Mouse (Mus musculus) kidney, postnatal 0 days (tissue): ENCODE results near the gene Wwc1. TPM values are rescaled to one million over a fixed set of nuclear protein-coding genes. Genes with fewer than 3 reads are reported as not detected.
"Not testable (repeated sequence)": the region's sequence is repeated elsewhere in the genome, so short reads cannot be mapped to it uniquely, and the experiment has no call there.

Experiments
- ATAC-seq: fragments of 200-750 bp; cut with Nextera tagmentation; replicated peaks from 2 replicates; pipeline ENCODE4 v1.8.0; 2017; ENCODE audit warnings: low read depth, moderate number of reproducible peaks, moderate TSS enrichment, moderate library complexity; ENCODE audit not compliant: low FRiP score
- DNase-seq: peaks from one replicate; pipeline ENCODE4 v3.0.0-alpha.2; 2016; ENCODE audit warnings: low spot score
- H3K27ac ChIP-seq: fragments of 300-500 bp; sonication (generic); 2 replicates; pipeline ENCODE4 v1.5.1; 2014; ENCODE audit warnings: mild to moderate bottlenecking
- H3K27me3 ChIP-seq: fragments of 300-500 bp; sonication (generic); 2 replicates; pipeline ENCODE4 v1.6.1; 2014; ENCODE audit warnings: low read length, mixed read lengths; ENCODE audit not compliant: insufficient read depth
- H3K36me3 ChIP-seq: fragments of 300-500 bp; sonication (generic); 2 replicates; pipeline ENCODE4 v1.6.1; 2014; ENCODE audit warnings: low read length, mixed read lengths; ENCODE audit not compliant: insufficient read depth
- H3K4me1 ChIP-seq: fragments of 300-500 bp; sonication (generic); replicated peaks from 2 replicates; pipeline ENCODE4 v1.6.1; 2014; ENCODE audit warnings: antibody characterized with exemption, low read length, mixed read lengths; ENCODE audit not compliant: insufficient read depth
- H3K4me2 ChIP-seq: fragments of 300-500 bp; sonication (generic); 2 replicates; pipeline ENCODE4 v1.6.1; 2014; ENCODE audit warnings: mild to moderate bottlenecking, low read length, moderate library complexity, mixed read lengths
- H3K4me3 ChIP-seq: fragments of 300-500 bp; sonication (generic); replicated peaks from 2 replicates; pipeline ENCODE4 v1.5.1; 2014; ENCODE audit warnings: low read depth, low read length
- H3K9ac ChIP-seq: fragments of 300-500 bp; sonication (generic); 2 replicates; pipeline ENCODE4 v1.6.1; 2014; ENCODE audit warnings: low read depth, low read length
- H3K9me3 ChIP-seq: fragments of 300-500 bp; sonication (generic); replicated peaks from 2 replicates; pipeline ENCODE4 v1.6.1; 2016; ENCODE audit warnings: low read length, inconsistent platforms, mixed read lengths
- CTCF ChIP-seq: IDR thresholded peaks from 2 replicates; pipeline ENCODE4 v1.5.1; 2016; ENCODE audit warnings: antibody characterized with exemption, low read depth, mild to moderate bottlenecking, moderate library complexity
- WGBS: fragments of 180-500 bp; shearing (Covaris S2); extraction: QIAGEN DNeasy Blood & Tissue Kit; methylation state at CpG from one replicate; pipeline ENCODE4 v1.1.7; 2014; 5-methylcytosine and 5-hydroxymethylcytosine counted together
- polyA plus RNA-seq: library from polyadenylated mRNA; unstranded; fragments of >200 nt; fragmentation: Nextera tagmentation; extraction: Ambion mirVana; gene quantifications from 2 replicates; pipeline ENCODE4 v1.2.1, GENCODE M21; 2015

Wwc1 gene
- polyA plus RNA-seq, 1 experiment from 2014 or later: 20.4 TPM

GRCm38 (mm10) chr11:35797751-35798494 is 182.4 kb downstream of the Wwc1 start:
- Histone ChIP-seq H3K27ac (no peak overlapping the region), H3K9ac (no peak overlapping the region), H3K36me3 (no peaks in the 10 kb centered on the region), H3K4me1 (peaks cover 9% of the 10 kb centered on the region; the same call in 1 of the 2 replicates), H3K27me3 (peaks cover 25% of the 10 kb centered on the region), H3K9me3 (no peaks in the 10 kb centered on the region), H3K4me3 (peak overlapping the region; percentile 26; the same call in 1 of the 2 replicates), H3K4me2 (peak overlapping the region; percentile 46)
- no peak for TF ChIP-seq CTCF
- DNase-seq (no peak), ATAC-seq (no peak; the same call in 1 of the 2 replicates)
- WGBS: 4% methylated on average over 85 of the region's 86 CpGs

GRCm38 (mm10) chr11:35792800-35793199 is 187.5 kb downstream of the Wwc1 start:
- H3K4me3 ChIP-seq, H3K4me1 ChIP-seq, H3K4me2 ChIP-seq, DNase-seq, ATAC-seq, H3K9ac ChIP-seq, H3K36me3 ChIP-seq, H3K27ac ChIP-seq, H3K9me3 ChIP-seq: not testable (repeated sequence)
- WGBS: 74% methylated on average over 5 of the region's 5 CpGs
- H3K27me3 ChIP-seq: peaks cover 15% of the 10 kb centered on the region

GRCm38 (mm10) chr11:35788443-35788842 is 191.9 kb downstream of the Wwc1 start:
- Histone ChIP-seq H3K4me2 (no peak overlapping the region), H3K36me3 (peaks cover 16% of the 10 kb centered on the region), H3K4me3 (no peak overlapping the region), H3K27ac (no peak overlapping the region), H3K4me1 (no peaks in the 10 kb centered on the region), H3K9me3 (no peaks in the 10 kb centered on the region), H3K27me3 (no peaks in the 10 kb centered on the region), H3K9ac (no peak overlapping the region)
- TF ChIP-seq CTCF: no peak
- no peak for DNase-seq
- no peak for ATAC-seq
- 78% methylated on average over 2 of the region's 2 CpGs for WGBS

Other genes with a start within 250 kb of the Wwc1 start
- gene Pank3, start 211.0 kb downstream of the Wwc1 start, polyA plus RNA-seq: 12.8 and 13.3 TPM in 2 replicates
- gene Fbll1, start 181.6 kb downstream of the Wwc1 start, polyA plus RNA-seq: not detected in 2 replicates
- gene Rars, start 146.0 kb downstream of the Wwc1 start, polyA plus RNA-seq: 67.9 and 72.1 TPM in 2 replicates